Comparison of ENCODE assay signal across 14 mouse cellular contexts in genomic region chr6:76202801-76203200, GRCm38 (mm10).
DNase-seq lines count a peak whose midpoint lies in the region; ATAC-seq and TF ChIP-seq lines count a peak whose summit lies in the region.
"Had no signal": no experiment of that assay in that cellular context is flagged by ENCODE, and none has a peak within 500 bp of the region (broad histone marks: within the 10 kb centered on the region; RNA-seq: fewer than 3 reads in every experiment).

No protein-coding gene starts in this region.

- no peak for ATAC-seq in intestine, postnatal 0 days
- ATAC-seq in intestine, embryonic 15.5 days, result no peak
- no peak for ATAC-seq in midbrain, embryonic 14.5 days (ENCODE audit: low FRiP score, low TSS enrichment)
- no peak for ATAC-seq in midbrain, embryonic 13.5 days
- no peak for ATAC-seq in neural tube, embryonic 15.5 days (ENCODE audit: low FRiP score)

- no peak overlapping the region for H3K4me2 ChIP-seq in intestine, postnatal 0 days (replicated peaks; ENCODE audit: low read depth)
- H3K4me2 ChIP-seq in intestine, embryonic 15.5 days (replicated peaks), result no peak overlapping the region
- no peak overlapping the region for H3K4me2 ChIP-seq in midbrain, embryonic 14.5 days (ENCODE audit: low read length)
- H3K4me2 ChIP-seq in midbrain, embryonic 13.5 days (replicated peaks), result no peak overlapping the region
- H3K4me2 ChIP-seq in neural tube, embryonic 15.5 days, result no peak overlapping the region
- H3K4me2 ChIP-seq: hindbrain, embryonic 12.5 days; lung, embryonic 15.5 days; neural tube, embryonic 12.5 days had no signal

- no peak overlapping the region for H3K4me3 ChIP-seq in intestine, postnatal 0 days (ENCODE audit: low read depth, low read length)
- H3K4me3 ChIP-seq in intestine, embryonic 15.5 days (replicated peaks), result no peak overlapping the region
- no peak overlapping the region for H3K4me3 ChIP-seq in midbrain, embryonic 14.5 days (replicated peaks; ENCODE audit: low read depth, low read length)
- no peak overlapping the region for H3K4me3 ChIP-seq in midbrain, embryonic 13.5 days (replicated peaks)
- H3K4me3 ChIP-seq in neural tube, embryonic 15.5 days (replicated peaks), result no peak overlapping the region
- H3K4me3 ChIP-seq: erythroblast, embryonic 14.5 days; hindbrain, embryonic 12.5 days; lung, embryonic 15.5 days; neural tube, embryonic 12.5 days had no signal

- TF ChIP-seq CTCF in intestine, postnatal 0 days (IDR thresholded peaks at IDR 0.05; ENCODE audit: low read depth), result peak; percentile 33; the same call in 1 of the 2 replicates

- 88% methylated on average over 1 of the region's 1 CpGs for WGBS in intestine, postnatal 0 days
- 92% methylated on average over 1 of the region's 1 CpGs for WGBS in intestine, embryonic 15.5 days
- WGBS in midbrain, embryonic 14.5 days, result 97% methylated on average over 1 of the region's 1 CpGs
- WGBS in midbrain, embryonic 13.5 days, result 91% methylated on average over 1 of the region's 1 CpGs
- WGBS in neural tube, embryonic 15.5 days, result 100% methylated on average over 1 of the region's 1 CpGs

- H3K36me3 ChIP-seq in intestine, postnatal 0 days (ENCODE audit: control insufficient read depth, insufficient read depth), result no peaks in the 10 kb centered on the region
- no peaks in the 10 kb centered on the region for H3K36me3 ChIP-seq in intestine, embryonic 15.5 days
- H3K36me3 ChIP-seq in midbrain, embryonic 14.5 days (ENCODE audit: control insufficient read depth, insufficient read depth, low read length), result no peaks in the 10 kb centered on the region
- no peaks in the 10 kb centered on the region for H3K36me3 ChIP-seq in midbrain, embryonic 13.5 days
- no peaks in the 10 kb centered on the region for H3K36me3 ChIP-seq in neural tube, embryonic 15.5 days
- H3K36me3 ChIP-seq: hindbrain, embryonic 12.5 days; lung, embryonic 15.5 days; neural tube, embryonic 12.5 days had no signal

- no peaks in the 10 kb centered on the region for H3K9me3 ChIP-seq in intestine, postnatal 0 days (ENCODE audit: control insufficient read depth)
- no peaks in the 10 kb centered on the region for H3K9me3 ChIP-seq in intestine, embryonic 15.5 days
- H3K9me3 ChIP-seq in midbrain, embryonic 14.5 days (ENCODE audit: control insufficient read depth, low read length), result no peaks in the 10 kb centered on the region
- no peaks in the 10 kb centered on the region for H3K9me3 ChIP-seq in midbrain, embryonic 13.5 days
- no peaks in the 10 kb centered on the region for H3K9me3 ChIP-seq in neural tube, embryonic 15.5 days (replicated peaks)
- H3K9me3 ChIP-seq: hindbrain, embryonic 12.5 days; lung, embryonic 15.5 days; neural tube, embryonic 12.5 days had no signal

- peak; percentile 34 for DNase-seq in midbrain, embryonic 14.5 days
- DNase-seq in embryo, embryonic 10 days (ENCODE audit: low spot score), result peak; percentile 4
- DNase-seq in telencephalon, adult 2 months (ENCODE audit: low read depth, low spot score), result peak; percentile 4
- DNase-seq: cerebellum, adult 11 months; kidney, adult 2 months; thymus, postnatal 14 days had no signal

- no peaks in the 10 kb centered on the region for H3K27me3 ChIP-seq in intestine, postnatal 0 days (replicated peaks; ENCODE audit: control insufficient read depth, insufficient read depth, low read length)
- H3K27me3 ChIP-seq in intestine, embryonic 15.5 days (replicated peaks), result no peaks in the 10 kb centered on the region
- no peaks in the 10 kb centered on the region for H3K27me3 ChIP-seq in midbrain, embryonic 14.5 days (ENCODE audit: control insufficient read depth, insufficient read depth, low read length)
- H3K27me3 ChIP-seq in midbrain, embryonic 13.5 days, result no peaks in the 10 kb centered on the region
- H3K27me3 ChIP-seq in neural tube, embryonic 15.5 days (replicated peaks), result no peaks in the 10 kb centered on the region
- H3K27me3 ChIP-seq: hindbrain, embryonic 12.5 days; lung, embryonic 15.5 days; neural tube, embryonic 12.5 days had no signal

- H3K4me1 ChIP-seq in intestine, postnatal 0 days (replicated peaks; ENCODE audit: control insufficient read depth, insufficient read depth, low read length), result no peaks in the 10 kb centered on the region
- no peaks in the 10 kb centered on the region for H3K4me1 ChIP-seq in intestine, embryonic 15.5 days (replicated peaks)
- H3K4me1 ChIP-seq in midbrain, embryonic 14.5 days (ENCODE audit: control insufficient read depth, insufficient read depth, low read length), result no peaks in the 10 kb centered on the region
- no peaks in the 10 kb centered on the region for H3K4me1 ChIP-seq in midbrain, embryonic 13.5 days (replicated peaks)
- H3K4me1 ChIP-seq in neural tube, embryonic 15.5 days, result no peaks in the 10 kb centered on the region
- H3K4me1 ChIP-seq: hindbrain, embryonic 12.5 days; lung, embryonic 15.5 days; neural tube, embryonic 12.5 days had no signal

- H3K9ac ChIP-seq in intestine, postnatal 0 days (ENCODE audit: low read depth, low read length), result no peak overlapping the region
- H3K9ac ChIP-seq in intestine, embryonic 15.5 days, result no peak overlapping the region
- no peak overlapping the region for H3K9ac ChIP-seq in midbrain, embryonic 14.5 days (replicated peaks; ENCODE audit: low read length)
- no peak overlapping the region for H3K9ac ChIP-seq in midbrain, embryonic 13.5 days (replicated peaks)
- H3K9ac ChIP-seq in neural tube, embryonic 15.5 days (replicated peaks), result no peak overlapping the region
- H3K9ac ChIP-seq: hindbrain, embryonic 12.5 days; lung, embryonic 15.5 days; neural tube, embryonic 12.5 days had no signal

- H3K27ac ChIP-seq in intestine, postnatal 0 days (ENCODE audit: low read depth, low read length), result no peak overlapping the region
- H3K27ac ChIP-seq in intestine, embryonic 15.5 days, result no peak overlapping the region
- no peak overlapping the region for H3K27ac ChIP-seq in midbrain, embryonic 14.5 days (replicated peaks; ENCODE audit: low read depth, low read length)
- no peak overlapping the region for H3K27ac ChIP-seq in midbrain, embryonic 13.5 days
- no peak overlapping the region for H3K27ac ChIP-seq in neural tube, embryonic 15.5 days (replicated peaks)
- H3K27ac ChIP-seq: hindbrain, embryonic 12.5 days; lung, embryonic 15.5 days; neural tube, embryonic 12.5 days had no signal
